Mouse (Mus musculus) myocyte (in vitro differentiated cells): ENCODE measurements around the gene Tnr.

ENCODE experiments used
- E2F4 ChIP-seq: IDR thresholded peaks from one replicate; pipeline ENCODE4 v1.6.1; 2011; ENCODE audit warnings: mild to moderate bottlenecking, control low read depth, moderate library complexity; ENCODE audit not compliant: insufficient read depth
- MAX ChIP-seq: IDR thresholded peaks from one replicate; pipeline ENCODE4 v1.6.1; 2011; ENCODE audit warnings: low read depth, mild to moderate bottlenecking, control low read depth
- MYOG ChIP-seq, 3 experiments: IDR thresholded peaks; one replicate each; pipeline ENCODE4 v1.6.1; 2011; ENCODE audit warnings: control low read depth in 2 of 3, low read depth in 2 of 3, mild to moderate bottlenecking in 2 of 3; ENCODE audit not compliant: insufficient read length in 2 of 3, control insufficient read depth in 1 of 3, insufficient read depth in 1 of 3
- POLR2A ChIP-seq: IDR thresholded peaks from one replicate; pipeline ENCODE4 v1.6.1; 2011; ENCODE audit warnings: low read depth, mild to moderate bottlenecking, control low read depth, moderate library complexity; ENCODE audit not compliant: insufficient read length
- POLR2AphosphoS2 ChIP-seq: IDR thresholded peaks from one replicate; pipeline ENCODE4 v1.6.1; 2011; ENCODE audit warnings: low read depth, control low read depth; ENCODE audit not compliant: insufficient read length
- TCF12 ChIP-seq: IDR thresholded peaks from one replicate; pipeline ENCODE4 v1.6.1; 2011; ENCODE audit warnings: mild to moderate bottlenecking, control low read depth; ENCODE audit not compliant: poor library complexity, insufficient read depth, severe bottlenecking
- USF1 ChIP-seq: IDR thresholded peaks from one replicate; pipeline ENCODE4 v1.6.1; 2011; ENCODE audit warnings: low read depth, mild to moderate bottlenecking, control low read depth, moderate library complexity

DNA sequence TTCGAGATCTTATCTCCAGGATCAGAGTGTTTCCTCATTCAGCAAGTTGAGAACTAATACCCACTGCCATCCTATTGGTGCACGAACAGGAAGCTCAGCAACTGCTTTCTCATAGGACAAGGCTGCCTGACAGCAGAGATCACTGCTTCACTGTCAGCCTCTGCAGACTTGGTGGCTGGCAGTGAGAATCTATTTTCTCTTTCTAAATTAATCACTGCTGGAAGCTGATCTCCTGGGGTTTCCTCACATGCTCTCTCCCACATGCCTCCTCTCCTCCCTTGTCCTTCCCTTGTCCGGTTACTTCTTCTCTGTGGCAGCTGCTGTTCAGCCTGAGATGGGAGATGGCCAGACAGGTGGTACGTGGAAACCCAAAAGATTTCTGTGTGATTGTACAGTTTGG, 60.3 kb downstream of the Tnr start:
- no peak for TF ChIP-seq POLR2A
- no peak for TF ChIP-seq TCF12
- no peak for TF ChIP-seq MAX
- no peak for TF ChIP-seq POLR2AphosphoS2
- no peak for TF ChIP-seq USF1
- no peak for TF ChIP-seq MYOG (IDR thresholded peaks at IDR 0.05; ENCODE audit: control insufficient read depth in 1 of 3, insufficient read depth in 1 of 3, insufficient read length in 2 of 3, low read depth in 2 of 3)
- TF ChIP-seq E2F4, result no peak
